Mouse (Mus musculus): ENCODE measurements at regions not wholly inside any gene's neighbourhood (a gene's known extent, or its start where the extent isn't known, plus 50 kb on each side); places are given as distances from the start of the nearest gene placed in this dataset.
"Not testable (repeated sequence)": the region's sequence is repeated elsewhere in the genome, so short reads cannot be mapped to it uniquely, and the experiment has no call there.

- WGBS (ENCODE audit: missing documents) = 48% methylated on average over 4 of the region's 4 CpGs
These were observed 173.1 kb upstream of the Rhobtb1 start for GRCm38 (mm10) chr10:68978115-68978514.

GRCm38 (mm10) chr10:68979949-68980348 is 171.3 kb upstream of the Rhobtb1 start:
- H3K27ac ChIP-seq = no peak overlapping the region
- no peaks in the 10 kb centered on the region for H3K79me2 ChIP-seq (ENCODE audit: inconsistent target)
- H3K4me3 ChIP-seq (ENCODE audit: inconsistent target) = no peak overlapping the region
- WGBS (ENCODE audit: missing documents) = 95% methylated on average over 7 of the region's 7 CpGs
- no peaks in the 10 kb centered on the region for H3K36me3 ChIP-seq (ENCODE audit: inconsistent target)

More at GRCm38 (mm10) chr10:68978115-68978514, 173.1 kb upstream of the Rhobtb1 start:
- H3K4me3 ChIP-seq (ENCODE audit: inconsistent target) = no peak overlapping the region
- H3K27ac ChIP-seq = no peak overlapping the region
- H3K36me3 ChIP-seq (ENCODE audit: inconsistent target) = no peaks in the 10 kb centered on the region
- no peaks in the 10 kb centered on the region for H3K79me2 ChIP-seq (ENCODE audit: inconsistent target)

- no peaks in the 10 kb centered on the region for H3K36me3 ChIP-seq (ENCODE audit: inconsistent target)
- WGBS (ENCODE audit: missing documents) = 88% methylated on average over 7 of the region's 8 CpGs
- H3K79me2 ChIP-seq (ENCODE audit: inconsistent target) = no peaks in the 10 kb centered on the region
- H3K4me3 ChIP-seq (ENCODE audit: inconsistent target) = no peak overlapping the region
- H3K27ac ChIP-seq = no peak overlapping the region
These were observed 168.9 kb upstream of the Rhobtb1 start for GRCm38 (mm10) chr10:68982288-68982687.

- H3K4me3 ChIP-seq (ENCODE audit: inconsistent target) = no peak overlapping the region
These were observed 160.7 kb upstream of the Rhobtb1 start for GRCm38 (mm10) chr10:68990584-68990983.

GRCm38 (mm10) chr10:68999610-69000009 is 151.6 kb upstream of the Rhobtb1 start:
- WGBS (ENCODE audit: missing documents) = 100% methylated on average over 6 of the region's 6 CpGs
- Histone ChIP-seq H3K27ac (no peak overlapping the region), H3K4me3 (ENCODE audit: inconsistent target) (no peak overlapping the region), H3K79me2 (ENCODE audit: inconsistent target) (no peaks in the 10 kb centered on the region), H3K36me3 (ENCODE audit: inconsistent target) (no peaks in the 10 kb centered on the region)

More at GRCm38 (mm10) chr10:68990584-68990983, 160.7 kb upstream of the Rhobtb1 start:
- H3K79me2 ChIP-seq (ENCODE audit: inconsistent target) = no peaks in the 10 kb centered on the region
- 89% methylated on average over 6 of the region's 6 CpGs for WGBS (ENCODE audit: missing documents)
- no peaks in the 10 kb centered on the region for H3K36me3 ChIP-seq (ENCODE audit: inconsistent target)
- H3K27ac ChIP-seq = no peak overlapping the region

GRCm38 (mm10) chr10:69001654-69002435 is 149.4 kb upstream of the Rhobtb1 start:
- H3K79me2 ChIP-seq (ENCODE audit: inconsistent target) = no peaks in the 10 kb centered on the region
- 87% methylated on average over 12 of the region's 12 CpGs for WGBS (ENCODE audit: missing documents)
- no peak overlapping the region for H3K4me3 ChIP-seq (ENCODE audit: inconsistent target)
- no peaks in the 10 kb centered on the region for H3K36me3 ChIP-seq (ENCODE audit: inconsistent target)
- no peak overlapping the region for H3K27ac ChIP-seq

- Histone ChIP-seq H3K36me3 (ENCODE audit: inconsistent target) (no peaks in the 10 kb centered on the region), H3K79me2 (ENCODE audit: inconsistent target) (no peaks in the 10 kb centered on the region), H3K27ac (no peak overlapping the region), H3K4me3 (ENCODE audit: inconsistent target) (no peak overlapping the region)
- WGBS (ENCODE audit: missing documents) = 41% methylated on average over 7 of the region's 9 CpGs
These were observed 145.9 kb upstream of the Rhobtb1 start for GRCm38 (mm10) chr10:69005199-69005872.

- not testable (repeated sequence) for H3K27ac ChIP-seq; H3K79me2 ChIP-seq (ENCODE audit: inconsistent target); H3K36me3 ChIP-seq (ENCODE audit: inconsistent target); H3K4me3 ChIP-seq (ENCODE audit: inconsistent target)
- WGBS (ENCODE audit: missing documents) = 91% methylated on average over 8 of the region's 8 CpGs
These were observed 142.6 kb upstream of the Rhobtb1 start for GRCm38 (mm10) chr10:69008679-69009078.

- Histone ChIP-seq H3K36me3 (ENCODE audit: inconsistent target) (no peaks in the 10 kb centered on the region), H3K79me2 (ENCODE audit: inconsistent target) (no peaks in the 10 kb centered on the region), H3K4me3 (ENCODE audit: inconsistent target) (no peak overlapping the region), H3K27ac (no peak overlapping the region)
- WGBS (ENCODE audit: missing documents) = 62% methylated on average over 30 of the region's 30 CpGs
These were observed 130.2 kb upstream of the Rhobtb1 start for GRCm38 (mm10) chr10:69020811-69021743.

GRCm38 (mm10) chr10:69033410-69033809 is 117.8 kb upstream of the Rhobtb1 start:
- Histone ChIP-seq H3K4me3 (ENCODE audit: inconsistent target) (no peak overlapping the region), H3K27ac (no peak overlapping the region), H3K79me2 (ENCODE audit: inconsistent target) (no peaks in the 10 kb centered on the region), H3K36me3 (ENCODE audit: inconsistent target) (no peaks in the 10 kb centered on the region)
- WGBS (ENCODE audit: missing documents) = 90% methylated on average over 6 of the region's 9 CpGs

- H3K36me3 ChIP-seq (ENCODE audit: inconsistent target) = no peaks in the 10 kb centered on the region
- no peak overlapping the region for H3K4me3 ChIP-seq (ENCODE audit: inconsistent target)
- no peak overlapping the region for H3K27ac ChIP-seq
- 83% methylated on average over 2 of the region's 2 CpGs for WGBS (ENCODE audit: missing documents)
- H3K79me2 ChIP-seq (ENCODE audit: inconsistent target) = no peaks in the 10 kb centered on the region
These were observed 116.7 kb upstream of the Rhobtb1 start for GRCm38 (mm10) chr10:69034390-69035120.

- WGBS (ENCODE audit: missing documents) = 86% methylated on average over 4 of the region's 4 CpGs
- H3K27ac ChIP-seq; H3K79me2 ChIP-seq (ENCODE audit: inconsistent target); H3K36me3 ChIP-seq (ENCODE audit: inconsistent target); H3K4me3 ChIP-seq (ENCODE audit: inconsistent target): not testable (repeated sequence)
These were observed 115.7 kb upstream of the Rhobtb1 start for GRCm38 (mm10) chr10:69035536-69035935.

- no peak overlapping the region for H3K27ac ChIP-seq
- no peaks in the 10 kb centered on the region for H3K36me3 ChIP-seq (ENCODE audit: inconsistent target)
- no peak overlapping the region for H3K4me3 ChIP-seq (ENCODE audit: inconsistent target)
- 87% methylated on average over 2 of the region's 2 CpGs for WGBS (ENCODE audit: missing documents)
- no peaks in the 10 kb centered on the region for H3K79me2 ChIP-seq (ENCODE audit: inconsistent target)
These were observed 115.1 kb upstream of the Rhobtb1 start for GRCm38 (mm10) chr10:69036096-69036495.

- 93% methylated on average over 12 of the region's 12 CpGs for WGBS (ENCODE audit: missing documents)
- no peaks in the 10 kb centered on the region for H3K36me3 ChIP-seq (ENCODE audit: inconsistent target)
- no peak overlapping the region for H3K27ac ChIP-seq
- no peak overlapping the region for H3K4me3 ChIP-seq (ENCODE audit: inconsistent target)
- no peaks in the 10 kb centered on the region for H3K79me2 ChIP-seq (ENCODE audit: inconsistent target)
These were observed 107.0 kb upstream of the Rhobtb1 start for GRCm38 (mm10) chr10:69044171-69044651.

Measured in macrophage (primary cell).